Mouse (Mus musculus): ENCODE results near the gene Fbl. TPM values are rescaled to one million over a fixed set of nuclear protein-coding genes. Genes with fewer than 3 reads are reported as not detected.

The Fbl gene
- polyA plus RNA-seq, 1 experiment: 155 TPM

GRCm38 (mm10) chr7:28165406-28165805, 4.1 kb upstream of the Fbl start:
- Histone ChIP-seq H3ac (ENCODE audit: control insufficient read depth, insufficient read length) (no peak overlapping the region), H3K4me2 (ENCODE audit: low read depth) (no peak overlapping the region), H3K36me3 (ENCODE audit: control insufficient read depth, insufficient read depth) (no peaks in the 10 kb centered on the region), H3K79me2 (ENCODE audit: control insufficient read depth, insufficient read depth) (peaks cover 7% of the 10 kb centered on the region), H3K4me3 (no peak overlapping the region), H3K27me3 (ENCODE audit: control insufficient read depth, insufficient read depth, insufficient read length) (no peaks in the 10 kb centered on the region)
- TF ChIP-seq USF1 (IDR thresholded peaks at IDR 0.05; ENCODE audit: low read depth): no peak

DNA sequence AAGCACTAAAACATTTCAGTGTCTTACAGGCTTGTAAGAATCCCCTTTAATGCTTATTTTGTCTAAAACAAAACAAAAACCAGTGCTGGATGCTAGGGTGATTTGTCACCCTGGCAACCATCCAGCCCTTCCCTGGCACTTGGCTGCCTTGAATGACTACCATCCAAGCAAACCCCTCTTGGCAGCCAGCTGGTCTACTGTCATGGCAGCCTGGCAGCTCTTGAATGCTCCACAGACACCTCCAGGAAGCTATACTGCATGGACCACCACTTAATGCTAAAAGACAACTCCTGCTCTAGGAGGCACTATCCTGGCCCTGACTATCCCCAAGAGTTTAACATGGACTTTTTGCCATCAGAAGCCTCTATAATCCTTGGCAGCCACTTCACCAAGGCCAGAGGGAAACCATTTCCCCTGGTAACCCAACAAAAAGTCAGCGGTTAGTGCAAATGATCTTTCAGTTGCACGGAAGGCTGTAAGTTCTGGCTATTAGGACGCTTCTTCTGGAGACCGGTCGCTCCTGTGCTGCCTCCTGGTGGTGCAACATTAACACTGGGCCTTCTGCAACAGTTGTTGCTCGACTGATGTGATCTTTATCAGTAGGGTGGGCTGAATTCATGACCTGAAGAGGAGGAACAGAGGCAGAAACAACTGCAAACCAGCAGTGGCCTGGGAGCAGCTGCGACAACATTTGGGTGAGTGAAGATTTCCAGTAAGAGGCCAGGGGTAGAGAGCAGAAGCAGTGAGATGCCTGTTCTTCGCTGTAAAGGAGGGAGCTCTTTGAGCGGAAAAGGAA, 992 bp upstream of the Fbl start:
- H3K79me2 ChIP-seq (ENCODE audit: control insufficient read depth, insufficient read depth): peaks cover 38% of the 10 kb centered on the region
- no peak overlapping the region for H3ac ChIP-seq (ENCODE audit: control insufficient read depth, insufficient read length)
- H3K4me2 ChIP-seq (ENCODE audit: low read depth): peak overlapping the region; percentile 77
- H3K36me3 ChIP-seq (ENCODE audit: control insufficient read depth, insufficient read depth): no peaks in the 10 kb centered on the region
- H3K27me3 ChIP-seq (ENCODE audit: control insufficient read depth, insufficient read depth, insufficient read length): no peaks in the 10 kb centered on the region
- no peak for TF ChIP-seq E2F4 (IDR thresholded peaks at IDR 0.05; ENCODE audit: insufficient read depth)
- TF ChIP-seq MAX (IDR thresholded peaks at IDR 0.05; ENCODE audit: low read depth): no peak
- no peak for TF ChIP-seq SRF (IDR thresholded peaks at IDR 0.05; ENCODE audit: control insufficient read depth, insufficient read length, low read depth)
- peak in 1 of 3 experiments; percentile 60 for TF ChIP-seq MYOG (IDR thresholded peaks at IDR 0.05; ENCODE audit: control insufficient read depth in 1 of 3, insufficient read depth in 1 of 3, insufficient read length in 2 of 3, low read depth in 2 of 3)
- TF ChIP-seq MYOD1 (IDR thresholded peaks at IDR 0.05; ENCODE audit: control insufficient read depth in 1 of 3, insufficient read length in 2 of 3, low read depth in 2 of 3): peak in 2 of 3 experiments; percentile 30 to 45
- H3K4me3 ChIP-seq: peak overlapping the region; percentile 81

GRCm38 (mm10) chr7:28175358-28175757, 5.8 kb downstream of the Fbl start:
- no peak overlapping the region for H3ac ChIP-seq (ENCODE audit: control insufficient read depth, insufficient read length)
- peaks cover 14% of the 10 kb centered on the region for H3K36me3 ChIP-seq (ENCODE audit: control insufficient read depth, insufficient read depth)
- H3K79me2 ChIP-seq (ENCODE audit: control insufficient read depth, insufficient read depth): peaks cover 43% of the 10 kb centered on the region
- H3K4me2 ChIP-seq (ENCODE audit: low read depth): no peak overlapping the region
- H3K4me3 ChIP-seq: no peak overlapping the region
- TF ChIP-seq POLR2AphosphoS2 (IDR thresholded peaks at IDR 0.05; ENCODE audit: insufficient read length, low read depth) (no peak), SRF (IDR thresholded peaks at IDR 0.05; ENCODE audit: control insufficient read depth, insufficient read length, low read depth) (no peak), TCF12 (IDR thresholded peaks at IDR 0.05; ENCODE audit: insufficient read depth, poor library complexity, severe bottlenecking) (no peak), MYOG (IDR thresholded peaks at IDR 0.05; ENCODE audit: control insufficient read depth in 1 of 3, insufficient read depth in 1 of 3, insufficient read length in 2 of 3, low read depth in 2 of 3) (no peak), MYOD1 (IDR thresholded peaks at IDR 0.05; ENCODE audit: control insufficient read depth in 1 of 3, insufficient read length in 2 of 3, low read depth in 2 of 3) (no peak), USF1 (IDR thresholded peaks at IDR 0.05; ENCODE audit: low read depth) (no peak), MAX (IDR thresholded peaks at IDR 0.05; ENCODE audit: low read depth) (no peak), E2F4 (IDR thresholded peaks at IDR 0.05; ENCODE audit: insufficient read depth) (no peak), TCF3 (IDR thresholded peaks at IDR 0.05; ENCODE audit: insufficient read length, low read depth) (no peak), POLR2A (IDR thresholded peaks at IDR 0.05; ENCODE audit: insufficient read length, low read depth) (no peak), CEBPB (IDR thresholded peaks at IDR 0.05; ENCODE audit: insufficient read depth, poor library complexity, severe bottlenecking) (no peak), REST (IDR thresholded peaks at IDR 0.05; ENCODE audit: insufficient read depth, insufficient read length) (no peak)
- H3K27me3 ChIP-seq (ENCODE audit: control insufficient read depth, insufficient read depth, insufficient read length): no peaks in the 10 kb centered on the region

DNA sequence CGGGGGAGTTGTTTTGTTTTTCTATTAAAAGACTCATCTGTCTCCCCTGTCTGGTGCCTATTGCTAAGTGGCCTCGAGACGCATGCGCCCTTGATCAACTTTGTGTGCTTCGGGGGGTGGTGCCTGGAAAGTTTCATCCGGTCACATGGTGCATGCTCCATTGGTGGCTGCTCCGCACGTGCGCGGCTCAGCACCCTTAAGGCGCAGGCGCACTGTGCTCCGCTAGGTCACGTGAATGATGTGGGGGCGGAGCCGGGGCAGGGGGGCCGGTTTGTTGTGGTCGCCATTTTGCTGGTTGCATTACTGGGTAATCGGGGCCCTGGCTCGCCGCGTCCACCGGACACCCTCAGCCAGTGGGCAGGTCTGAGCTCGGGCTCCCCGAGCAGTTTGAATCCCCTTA, 9.7 kb downstream of the Fbl start, which contains the start of gene Dyrk1b:
Gene Dyrk1b, plus strand, starts transcription at position 242 of the 400 bp plus-strand sequence.
- no peak for TF ChIP-seq E2F4 (IDR thresholded peaks at IDR 0.05; ENCODE audit: insufficient read depth)
- TF ChIP-seq CEBPB (IDR thresholded peaks at IDR 0.05; ENCODE audit: insufficient read depth, poor library complexity, severe bottlenecking): no peak
- peak in 1 of 3 experiments; percentile 22 for TF ChIP-seq MYOD1 (IDR thresholded peaks at IDR 0.05; ENCODE audit: control insufficient read depth in 1 of 3, insufficient read length in 2 of 3, low read depth in 2 of 3)
- TF ChIP-seq TCF3 (IDR thresholded peaks at IDR 0.05; ENCODE audit: insufficient read length, low read depth): no peak
- no peak for TF ChIP-seq TCF12 (IDR thresholded peaks at IDR 0.05; ENCODE audit: insufficient read depth, poor library complexity, severe bottlenecking)
- TF ChIP-seq MYOG (IDR thresholded peaks at IDR 0.05; ENCODE audit: control insufficient read depth in 1 of 3, insufficient read depth in 1 of 3, insufficient read length in 2 of 3, low read depth in 2 of 3): no peak
- TF ChIP-seq USF1 (IDR thresholded peaks at IDR 0.05; ENCODE audit: low read depth): peak; percentile 98
- TF ChIP-seq SRF (IDR thresholded peaks at IDR 0.05; ENCODE audit: control insufficient read depth, insufficient read length, low read depth): no peak
- peak; percentile 28 for TF ChIP-seq MAX (IDR thresholded peaks at IDR 0.05; ENCODE audit: low read depth)
- TF ChIP-seq POLR2AphosphoS2 (IDR thresholded peaks at IDR 0.05; ENCODE audit: insufficient read length, low read depth): peak; percentile 89
- TF ChIP-seq REST (IDR thresholded peaks at IDR 0.05; ENCODE audit: insufficient read depth, insufficient read length): no peak
- TF ChIP-seq POLR2A (IDR thresholded peaks at IDR 0.05; ENCODE audit: insufficient read length, low read depth): peak; percentile 48
- Histone ChIP-seq H3K27me3 (ENCODE audit: control insufficient read depth, insufficient read depth, insufficient read length) (no peaks in the 10 kb centered on the region), H3K36me3 (ENCODE audit: control insufficient read depth, insufficient read depth) (peaks cover 30% of the 10 kb centered on the region), H3K79me2 (ENCODE audit: control insufficient read depth, insufficient read depth) (peaks cover 7% of the 10 kb centered on the region), H3K4me2 (ENCODE audit: low read depth) (peak within 1 kb of the TSS; percentile 88), H3K4me3 (peak within 1 kb of the TSS; percentile 46), H3ac (ENCODE audit: control insufficient read depth, insufficient read length) (peak within 1 kb of the TSS; percentile 79)

All from myocyte (in vitro differentiated cells).